Mouse (Mus musculus): ENCODE measurements around the gene Aldh16a1.

The Aldh16a1 gene

GRCm38 (mm10) chr7:45154096-45154992 lies at the start of gene Aldh16a1, which contains the start of gene Pih1d1:
Aldh16a1 (minus strand) TSS chr7:45154584.
Pih1d1 (plus strand) TSS chr7:45154303.
- DNase-seq (ENCODE audit: low spot score): peak; percentile 95

DNA sequence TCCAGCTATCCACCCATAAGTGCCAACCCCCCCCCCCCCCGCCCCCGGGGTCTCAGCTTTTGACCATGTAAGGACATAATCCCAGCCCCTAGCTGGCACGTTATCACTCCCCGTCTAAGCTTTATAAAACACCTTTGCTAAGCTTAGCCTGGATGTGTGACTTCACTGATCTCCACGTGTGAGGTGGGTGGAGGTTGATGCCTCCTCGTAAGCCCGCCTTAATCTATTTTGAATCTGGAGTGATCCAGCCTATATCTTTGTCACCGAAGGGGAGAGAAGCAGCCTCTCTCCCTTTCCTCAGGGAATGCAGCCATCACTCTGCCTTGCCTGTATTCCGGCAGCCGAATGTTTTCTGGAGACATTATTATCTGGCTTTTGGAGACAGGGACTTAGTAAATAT lies 48.3 kb upstream of the Aldh16a1 start:
- DNase-seq (ENCODE audit: low spot score): no peak

GRCm38 (mm10) chr7:45198961-45199360 lies 44.6 kb upstream of the Aldh16a1 start:
- DNase-seq (ENCODE audit: low spot score): peak; percentile 70

DNA sequence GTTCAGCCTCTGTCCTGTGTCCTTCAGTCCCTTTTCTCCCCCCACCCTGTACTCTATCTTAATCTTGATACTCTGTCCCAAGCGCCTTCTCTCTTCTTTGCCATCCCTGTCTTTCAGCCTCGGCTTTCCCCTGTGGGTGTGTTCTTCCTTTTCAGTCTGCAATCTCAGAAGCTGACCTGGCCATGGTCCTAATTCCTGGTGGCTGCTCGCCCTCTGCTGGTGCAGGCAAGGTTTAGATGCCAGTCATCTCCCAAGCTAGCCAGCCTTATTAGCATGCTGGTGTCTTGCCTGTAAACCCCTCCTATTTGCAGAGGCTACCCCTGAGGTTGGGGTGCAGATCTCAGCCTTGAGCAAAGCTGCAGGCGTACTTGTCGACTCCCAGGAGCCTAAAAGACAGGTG lies 44.1 kb upstream of the Aldh16a1 start:
- DNase-seq (ENCODE audit: low spot score): peak; percentile 51

- DNase-seq (ENCODE audit: low spot score): no peak
These were observed 42.6 kb upstream of the Aldh16a1 start for GRCm38 (mm10) chr7:45196994-45197393.

GRCm38 (mm10) chr7:45196176-45196535 lies 41.8 kb upstream of the Aldh16a1 start:
- no peak for DNase-seq (ENCODE audit: low spot score)

- DNase-seq (ENCODE audit: low spot score): no peak
These were observed 41.2 kb upstream of the Aldh16a1 start for GRCm38 (mm10) chr7:45195341-45196175.

DNA sequence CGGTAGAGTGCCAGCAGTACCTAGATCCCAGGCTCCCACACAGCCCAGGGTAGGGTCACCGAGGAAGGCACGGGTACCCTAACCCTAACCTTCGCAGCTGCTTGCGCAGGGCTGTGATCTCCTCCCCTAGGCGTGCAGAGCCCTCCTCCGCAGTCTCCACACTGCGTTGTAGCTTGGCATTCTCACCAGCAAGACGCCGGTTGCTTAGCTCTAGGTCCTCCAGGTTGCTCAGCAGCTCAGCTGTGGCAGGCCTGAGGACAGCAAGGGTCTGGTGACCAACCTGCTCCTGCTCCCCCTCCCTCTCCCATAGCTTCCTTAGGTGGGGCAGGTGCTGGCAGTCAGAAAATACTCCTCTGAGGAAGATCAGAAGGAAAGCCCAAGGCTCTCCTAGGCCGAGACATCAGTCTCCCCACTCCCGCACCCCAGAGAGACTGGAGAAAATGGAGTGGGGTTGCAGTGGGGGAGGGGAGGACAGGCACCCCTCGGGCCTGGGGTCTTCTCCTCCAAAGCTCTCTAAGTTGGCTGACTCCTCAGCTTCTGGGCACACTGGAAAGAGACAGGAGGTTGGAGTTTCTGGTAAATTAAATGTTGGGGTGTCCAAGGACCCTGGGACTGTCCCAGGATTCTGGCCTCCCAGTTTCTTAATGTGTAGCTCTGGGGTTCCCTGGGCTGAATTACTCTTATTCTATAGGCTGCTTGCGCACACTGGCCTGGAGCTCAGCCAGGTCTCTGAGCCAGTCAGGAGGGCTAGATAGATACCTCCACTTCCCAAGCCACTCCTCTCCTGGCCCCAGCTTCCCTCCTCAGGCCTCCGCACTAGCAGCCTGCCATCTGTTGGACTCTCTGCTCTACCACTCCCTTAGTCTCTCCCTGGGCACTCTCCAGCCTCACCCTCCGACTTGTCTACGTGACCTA lies 39.7 kb upstream of the Aldh16a1 start:
- no peak for DNase-seq (ENCODE audit: low spot score)

DNA sequence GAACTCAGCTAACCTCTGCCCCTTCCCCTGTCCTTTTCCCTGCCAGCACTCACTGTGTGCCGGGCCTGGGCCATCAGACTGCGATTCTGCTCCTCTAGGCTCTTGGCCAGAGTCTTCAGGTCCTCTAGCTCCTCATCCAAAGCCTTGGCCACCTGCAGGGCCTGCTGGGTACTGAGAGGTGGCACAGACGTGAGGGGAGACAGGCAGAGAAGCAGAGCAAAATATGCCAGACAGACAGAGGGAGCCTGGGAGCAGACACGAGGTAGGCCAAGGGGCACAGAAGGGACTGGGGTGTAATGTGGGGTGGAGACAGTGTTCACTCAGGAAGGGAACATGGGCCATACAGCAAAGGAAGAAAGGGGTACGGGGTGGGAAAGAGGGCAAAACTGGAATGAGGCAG lies 39.0 kb upstream of the Aldh16a1 start:
- no peak for DNase-seq (ENCODE audit: low spot score)

- DNase-seq (ENCODE audit: low spot score): no peak
These were observed 38.4 kb upstream of the Aldh16a1 start for GRCm38 (mm10) chr7:45192585-45193310.

DNA sequence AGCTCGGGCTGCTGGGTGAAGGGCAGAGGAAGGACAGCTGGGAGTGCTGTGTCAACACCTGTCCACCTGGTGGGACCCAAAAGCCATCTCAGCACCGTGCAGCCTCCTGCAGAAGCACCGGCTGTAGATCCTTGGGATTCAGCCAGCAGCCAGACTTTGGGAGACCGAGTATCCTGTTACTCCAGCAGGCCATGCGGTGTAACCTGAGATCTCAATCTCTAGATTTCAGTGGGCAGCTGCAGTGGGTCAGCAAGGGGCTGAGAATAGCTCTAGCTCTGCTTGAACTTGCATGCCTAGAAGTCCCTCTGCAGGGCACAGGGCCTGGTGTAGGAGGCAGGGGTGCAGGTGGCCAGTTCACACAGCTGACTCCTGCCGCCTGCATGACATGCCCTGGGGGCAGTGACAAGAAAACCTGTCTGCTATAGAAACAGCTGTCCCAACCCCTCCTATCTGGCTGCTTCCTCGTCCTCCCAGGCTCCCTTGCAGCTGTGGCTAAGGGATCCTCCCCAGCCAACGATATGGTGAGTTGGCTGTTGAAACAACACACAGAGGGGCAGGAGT lies 37.5 kb upstream of the Aldh16a1 start:
- DNase-seq (ENCODE audit: low spot score): no peak

DNA sequence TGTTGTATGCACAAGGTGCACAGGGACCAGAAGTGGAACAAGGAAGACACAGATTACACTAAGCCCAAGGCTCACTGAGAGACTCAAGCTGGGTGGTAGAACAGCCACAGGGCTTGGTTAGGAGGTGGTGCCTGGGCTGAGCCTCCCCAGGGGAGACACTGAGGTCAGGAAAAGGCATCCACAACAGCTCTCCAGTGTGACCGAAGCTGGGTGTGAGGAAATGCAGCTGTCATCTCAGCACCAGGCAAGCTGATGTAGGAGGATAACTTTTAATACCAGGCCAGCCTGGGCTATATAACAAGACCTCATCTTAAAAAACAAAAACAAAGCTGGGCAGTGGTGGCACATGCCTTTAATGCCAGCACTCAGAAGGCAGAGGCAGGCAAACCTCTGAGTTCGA lies 36.8 kb upstream of the Aldh16a1 start:
- no peak for DNase-seq (ENCODE audit: low spot score)

- DNase-seq (ENCODE audit: low spot score): no peak
These were observed 35.8 kb upstream of the Aldh16a1 start for GRCm38 (mm10) chr7:45190186-45190585.

GRCm38 (mm10) chr7:45189600-45189999 lies 35.2 kb upstream of the Aldh16a1 start:
- peak; percentile 45 for DNase-seq (ENCODE audit: low spot score)

GRCm38 (mm10) chr7:45185921-45186320 lies 31.5 kb upstream of the Aldh16a1 start:
- DNase-seq (ENCODE audit: low spot score): no peak

- DNase-seq (ENCODE audit: low spot score): no peak
These were observed 29.3 kb upstream of the Aldh16a1 start for GRCm38 (mm10) chr7:45183672-45184071.

DNA sequence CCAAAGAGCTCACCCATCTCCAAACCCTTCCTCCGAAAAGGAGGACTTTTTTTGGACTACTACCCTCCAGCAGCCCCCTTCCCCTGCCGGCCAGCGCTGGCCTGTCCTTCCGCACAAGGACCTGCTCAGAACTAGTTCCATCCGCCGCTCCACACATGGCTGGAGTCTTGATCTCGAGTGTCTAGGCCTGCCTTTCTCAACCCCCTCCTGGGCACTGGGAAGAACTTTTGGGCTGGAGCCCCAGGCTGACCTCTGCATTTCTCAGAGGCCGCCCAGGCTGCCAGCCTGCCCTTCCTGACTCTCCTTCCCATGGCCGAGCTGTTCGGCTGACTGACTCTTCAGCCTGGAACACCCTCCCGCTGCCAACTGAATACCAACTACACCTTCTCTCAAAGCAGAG lies 28.2 kb upstream of the Aldh16a1 start:
- no peak for DNase-seq (ENCODE audit: low spot score)

GRCm38 (mm10) chr7:45182199-45182601 lies 27.8 kb upstream of the Aldh16a1 start:
- DNase-seq (ENCODE audit: low spot score): peak; percentile 77

GRCm38 (mm10) chr7:45181540-45181939 lies 27.2 kb upstream of the Aldh16a1 start:
- no peak for DNase-seq (ENCODE audit: low spot score)

- no peak for DNase-seq (ENCODE audit: low spot score)
These were observed 26.6 kb upstream of the Aldh16a1 start, which contains the start of gene Pth2 for GRCm38 (mm10) chr7:45180896-45181477. Pth2 (plus strand) TSS chr7:45180995.

Measured in left cerebral cortex, adult 11 months (tissue).